Mouse (Mus musculus): Measurements from ENCODE around the gene Mfsd4b1. TPM values are rescaled to one million over a fixed set of nuclear protein-coding genes. Genes with fewer than 3 reads are reported as not detected.
A peak's percentile ranks its signal among the peaks of the same experiment; 100 is the strongest.
"Not testable (repeated sequence)": the region's sequence is repeated elsewhere in the genome, so short reads cannot be mapped to it uniquely, and the experiment has no call there.

The Mfsd4b1 gene
- polyA plus RNA-seq, 1 experiment from 2014 or later: 0.49 TPM

GRCm38 (mm10) chr10:40029610-40030009 is 4.5 kb upstream of the Mfsd4b1 start:
- no peak for ATAC-seq (ENCODE audit: low FRiP score)
- Histone ChIP-seq H3K4me2 (replicated peaks) (no peak overlapping the region), H3K4me3 (no peak overlapping the region), H3K9ac (no peak overlapping the region), H3K4me1 (peaks cover 5% of the 10 kb centered on the region), H3K9me3 (replicated peaks) (0 out of 2 replicates have a peak, but pooled peaks cover 7% of the 10 kb centered on the region), H3K27me3 (no peaks in the 10 kb centered on the region), H3K36me3 (no peaks in the 10 kb centered on the region), H3K27ac (no peak overlapping the region)
- 91% methylated on average over 2 of the region's 2 CpGs for WGBS

GRCm38 (mm10) chr10:40028091-40028490 is 3.0 kb upstream of the Mfsd4b1 start:
- Histone ChIP-seq H3K27me3 (no peaks in the 10 kb centered on the region), H3K4me2 (replicated peaks) (no peak overlapping the region), H3K9ac (no peak overlapping the region), H3K9me3 (replicated peaks) (0 out of 2 replicates have a peak, but pooled peaks cover 7% of the 10 kb centered on the region), H3K27ac (no peak overlapping the region), H3K4me1 (peaks cover 12% of the 10 kb centered on the region), H3K36me3 (no peaks in the 10 kb centered on the region), H3K4me3 (no peak overlapping the region)
- ATAC-seq (ENCODE audit: low FRiP score): no peak
- WGBS: 86% methylated on average over 8 of the region's 8 CpGs

- H3K36me3 ChIP-seq: no peaks in the 10 kb centered on the region
- H3K9ac ChIP-seq: no peak overlapping the region
- H3K4me2 ChIP-seq (replicated peaks): no peak overlapping the region
- H3K9me3 ChIP-seq (replicated peaks): 0 out of 2 replicates have a peak, but pooled peaks cover 7% of the 10 kb centered on the region
- ATAC-seq (ENCODE audit: low FRiP score): no peak
- WGBS: 96% methylated on average over 5 of the region's 5 CpGs
- peaks cover 12% of the 10 kb centered on the region for H3K4me1 ChIP-seq
- no peak overlapping the region for H3K4me3 ChIP-seq
- H3K27ac ChIP-seq: no peak overlapping the region
- no peaks in the 10 kb centered on the region for H3K27me3 ChIP-seq
Measured at GRCm38 (mm10) chr10:40026546-40026945, 1.5 kb upstream of the Mfsd4b1 start.

- peaks cover 12% of the 10 kb centered on the region for H3K4me1 ChIP-seq
- H3K27ac ChIP-seq: peak overlapping the region; percentile 62; the same call in 1 of the 2 replicates
- no peak for ATAC-seq (ENCODE audit: low FRiP score)
- H3K9me3 ChIP-seq (replicated peaks): 0 out of 2 replicates have a peak, but pooled peaks cover 7% of the 10 kb centered on the region
- peak overlapping the region; percentile 69 for H3K4me2 ChIP-seq (replicated peaks)
- H3K4me3 ChIP-seq: peak overlapping the region; percentile 65
- H3K27me3 ChIP-seq: 0 out of 2 replicates have a peak, but pooled peaks cover 4% of the 10 kb centered on the region
- WGBS: 69% methylated on average over 8 of the region's 8 CpGs
- no peaks in the 10 kb centered on the region for H3K36me3 ChIP-seq
- peak overlapping the region; percentile 67; the same call in 1 of the 2 replicates for H3K9ac ChIP-seq
Measured at GRCm38 (mm10) chr10:40025560-40025959, 492 bp upstream of the Mfsd4b1 start.

GRCm38 (mm10) chr10:40020401-40020800 is 4.7 kb downstream of the Mfsd4b1 start:
- no peak for ATAC-seq (ENCODE audit: low FRiP score)
- Histone ChIP-seq H3K27ac (no peak overlapping the region), H3K9me3 (replicated peaks) (no peaks in the 10 kb centered on the region), H3K4me1 (peaks cover 10% of the 10 kb centered on the region), H3K27me3 (0 out of 2 replicates have a peak, but pooled peaks cover 4% of the 10 kb centered on the region), H3K9ac (no peak overlapping the region), H3K4me2 (replicated peaks) (no peak overlapping the region), H3K36me3 (no peaks in the 10 kb centered on the region), H3K4me3 (no peak overlapping the region)
- 54% methylated on average over 2 of the region's 2 CpGs for WGBS

GRCm38 (mm10) chr10:40019492-40019891 is 5.6 kb downstream of the Mfsd4b1 start:
- 0 out of 2 replicates have a peak, but pooled peaks cover 4% of the 10 kb centered on the region for H3K27me3 ChIP-seq
- H3K9ac ChIP-seq: no peak overlapping the region
- no peak for ATAC-seq (ENCODE audit: low FRiP score)
- WGBS: 62% methylated on average over 3 of the region's 3 CpGs
- H3K27ac ChIP-seq: no peak overlapping the region
- H3K4me2 ChIP-seq (replicated peaks): no peak overlapping the region
- H3K9me3 ChIP-seq (replicated peaks): no peaks in the 10 kb centered on the region
- peaks cover 5% of the 10 kb centered on the region; the same call in 1 of the 2 replicates for H3K4me1 ChIP-seq
- H3K36me3 ChIP-seq: no peaks in the 10 kb centered on the region
- H3K4me3 ChIP-seq: no peak overlapping the region

GRCm38 (mm10) chr10:40018261-40018860 is 6.7 kb downstream of the Mfsd4b1 start:
- Histone ChIP-seq H3K27me3 (0 out of 2 replicates have a peak, but pooled peaks cover 4% of the 10 kb centered on the region), H3K9ac (no peak overlapping the region), H3K36me3 (no peaks in the 10 kb centered on the region), H3K9me3 (replicated peaks) (no peaks in the 10 kb centered on the region), H3K4me1 (no peaks in the 10 kb centered on the region), H3K27ac (no peak overlapping the region), H3K4me3 (no peak overlapping the region), H3K4me2 (replicated peaks) (no peak overlapping the region)
- 92% methylated on average over 5 of the region's 5 CpGs for WGBS
- ATAC-seq (ENCODE audit: low FRiP score): no peak

GRCm38 (mm10) chr10:40009591-40009990 is 15.5 kb downstream of the Mfsd4b1 start:
- Histone ChIP-seq H3K4me3 (no peak overlapping the region), H3K4me2 (replicated peaks) (no peak overlapping the region), H3K27ac (no peak overlapping the region), H3K36me3 (no peaks in the 10 kb centered on the region), H3K9me3 (replicated peaks) (no peaks in the 10 kb centered on the region), H3K4me1 (peaks cover 5% of the 10 kb centered on the region; the same call in 1 of the 2 replicates), H3K9ac (no peak overlapping the region), H3K27me3 (0 out of 2 replicates have a peak, but pooled peaks cover 4% of the 10 kb centered on the region)
- WGBS: 89% methylated on average over 11 of the region's 11 CpGs
- ATAC-seq (ENCODE audit: low FRiP score): no peak

GRCm38 (mm10) chr10:40008847-40009246 is 16.2 kb downstream of the Mfsd4b1 start:
- not testable (repeated sequence) for H3K9me3 ChIP-seq (replicated peaks); H3K4me1 ChIP-seq; ATAC-seq (ENCODE audit: low FRiP score); H3K27ac ChIP-seq; H3K9ac ChIP-seq; H3K27me3 ChIP-seq; H3K4me3 ChIP-seq; H3K36me3 ChIP-seq; H3K4me2 ChIP-seq (replicated peaks)
- WGBS: 80% methylated on average over 4 of the region's 4 CpGs

- peaks cover 5% of the 10 kb centered on the region; the same call in 1 of the 2 replicates for H3K4me1 ChIP-seq
- no peak for ATAC-seq (ENCODE audit: low FRiP score)
- H3K27ac ChIP-seq: no peak overlapping the region
- WGBS: 94% methylated on average over 4 of the region's 4 CpGs
- H3K4me2 ChIP-seq (replicated peaks): no peak overlapping the region
- H3K4me3 ChIP-seq: no peak overlapping the region
- 0 out of 2 replicates have a peak, but pooled peaks cover 4% of the 10 kb centered on the region for H3K27me3 ChIP-seq
- no peaks in the 10 kb centered on the region for H3K9me3 ChIP-seq (replicated peaks)
- H3K36me3 ChIP-seq: no peaks in the 10 kb centered on the region
- no peak overlapping the region for H3K9ac ChIP-seq
Measured at GRCm38 (mm10) chr10:40007953-40008352, 17.1 kb downstream of the Mfsd4b1 start.

- H3K9me3 ChIP-seq (replicated peaks): no peaks in the 10 kb centered on the region
- no peak overlapping the region for H3K4me3 ChIP-seq
- no peak overlapping the region for H3K27ac ChIP-seq
- no peak overlapping the region for H3K4me2 ChIP-seq (replicated peaks)
- peaks cover 5% of the 10 kb centered on the region; the same call in 1 of the 2 replicates for H3K4me1 ChIP-seq
- 0 out of 2 replicates have a peak, but pooled peaks cover 4% of the 10 kb centered on the region for H3K27me3 ChIP-seq
- no peak overlapping the region for H3K9ac ChIP-seq
- no peak for ATAC-seq (ENCODE audit: low FRiP score)
- 47% methylated on average over 10 of the region's 10 CpGs for WGBS
- H3K36me3 ChIP-seq: no peaks in the 10 kb centered on the region
Measured at GRCm38 (mm10) chr10:40006963-40007362, 18.1 kb downstream of the Mfsd4b1 start.

- Histone ChIP-seq H3K4me2 (replicated peaks) (no peak overlapping the region), H3K9me3 (replicated peaks) (no peaks in the 10 kb centered on the region), H3K27me3 (no peaks in the 10 kb centered on the region), H3K27ac (no peak overlapping the region), H3K9ac (no peak overlapping the region), H3K4me3 (no peak overlapping the region), H3K36me3 (no peaks in the 10 kb centered on the region), H3K4me1 (no peaks in the 10 kb centered on the region)
- WGBS: 90% methylated on average over 2 of the region's 2 CpGs
- no peak for ATAC-seq (ENCODE audit: low FRiP score)
Measured at GRCm38 (mm10) chr10:40000746-40001145, 24.3 kb downstream of the Mfsd4b1 start.

GRCm38 (mm10) chr10:39991155-39991554 is 33.9 kb downstream of the Mfsd4b1 start:
- 69% methylated on average over 4 of the region's 4 CpGs for WGBS
- Histone ChIP-seq H3K4me3 (no peak overlapping the region), H3K4me2 (replicated peaks) (no peak overlapping the region), H3K4me1 (no peaks in the 10 kb centered on the region), H3K9me3 (replicated peaks) (no peaks in the 10 kb centered on the region; the same call in 1 of the 2 replicates), H3K27ac (no peak overlapping the region), H3K36me3 (no peaks in the 10 kb centered on the region), H3K9ac (no peak overlapping the region), H3K27me3 (no peaks in the 10 kb centered on the region)
- no peak for ATAC-seq (ENCODE audit: low FRiP score)
